Mouse (Mus musculus): Measurements from ENCODE around the gene Trrap. TPM values are rescaled to one million over a fixed set of nuclear protein-coding genes. Genes with fewer than 3 reads are reported as not detected.
A peak's percentile ranks its signal among the peaks of the same experiment; 100 is the strongest.

Gene Trrap
- polyA plus RNA-seq, 1 experiment from 2014 or later: 45.9 TPM

- no peak overlapping the region for H3K4me2 ChIP-seq (replicated peaks)
- 84% methylated on average over 5 of the region's 5 CpGs for WGBS
- no peak for ATAC-seq
Observed at GRCm38 (mm10) chr5:144853931-144854330, 86.4 kb downstream of the Trrap start.

GRCm38 (mm10) chr5:144855936-144856335 lies 88.4 kb downstream of the Trrap start:
- ATAC-seq: no peak

More at GRCm38 (mm10) chr5:144853931-144854330, 86.4 kb downstream of the Trrap start:
- Histone ChIP-seq H3K9ac (no peak overlapping the region), H3K27ac (no peak overlapping the region), H3K36me3 (peaks cover 50% of the 10 kb centered on the region), H3K27me3 (replicated peaks) (no peaks in the 10 kb centered on the region), H3K4me3 (replicated peaks) (no peak overlapping the region), H3K9me3 (no peaks in the 10 kb centered on the region), H3K4me1 (replicated peaks) (no peaks in the 10 kb centered on the region)

GRCm38 (mm10) chr5:144858527-144858926 lies 91.0 kb downstream of the Trrap start:
- Histone ChIP-seq H3K4me1 (replicated peaks) (no peaks in the 10 kb centered on the region), H3K9me3 (peaks cover 6% of the 10 kb centered on the region; the same call in 1 of the 2 replicates), H3K4me2 (replicated peaks) (no peak overlapping the region), H3K9ac (no peak overlapping the region), H3K27me3 (replicated peaks) (no peaks in the 10 kb centered on the region), H3K4me3 (replicated peaks) (no peak overlapping the region), H3K27ac (no peak overlapping the region), H3K36me3 (peaks cover 46% of the 10 kb centered on the region)
- no peak for ATAC-seq
- WGBS: 95% methylated on average over 15 of the region's 15 CpGs

More at GRCm38 (mm10) chr5:144855936-144856335, 88.4 kb downstream of the Trrap start:
- no peaks in the 10 kb centered on the region for H3K27me3 ChIP-seq (replicated peaks)
- no peaks in the 10 kb centered on the region for H3K4me1 ChIP-seq (replicated peaks)
- H3K9me3 ChIP-seq: 0 out of 2 replicates have a peak, but pooled peaks cover 3% of the 10 kb centered on the region
- H3K4me2 ChIP-seq (replicated peaks): no peak overlapping the region
- no peak overlapping the region for H3K4me3 ChIP-seq (replicated peaks)
- peaks cover 61% of the 10 kb centered on the region for H3K36me3 ChIP-seq
- WGBS: 73% methylated on average over 6 of the region's 6 CpGs
- no peak overlapping the region for H3K9ac ChIP-seq
- no peak overlapping the region for H3K27ac ChIP-seq

GRCm38 (mm10) chr5:144859284-144859683 lies 91.8 kb downstream of the Trrap start:
- whole genome bisulfite sequencing: 88% methylated on average over 9 of the region's 9 CpGs
- peaks cover 39% of the 10 kb centered on the region for H3K36me3 ChIP-seq

GRCm38 (mm10) chr5:144860913-144861312 lies 93.4 kb downstream of the Trrap start:
- Histone ChIP-seq H3K27me3 (replicated peaks) (no peaks in the 10 kb centered on the region), H3K9me3 (peaks cover 6% of the 10 kb centered on the region; the same call in 1 of the 2 replicates), H3K27ac (no peak overlapping the region), H3K9ac (no peak overlapping the region), H3K4me3 (replicated peaks) (no peak overlapping the region), H3K4me1 (replicated peaks) (no peaks in the 10 kb centered on the region), H3K4me2 (replicated peaks) (no peak overlapping the region), H3K36me3 (peaks cover 37% of the 10 kb centered on the region)
- WGBS: 95% methylated on average over 8 of the region's 8 CpGs
- ATAC-seq: no peak

More at GRCm38 (mm10) chr5:144859284-144859683, 91.8 kb downstream of the Trrap start:
- Histone ChIP-seq H3K4me1 (replicated peaks) (no peaks in the 10 kb centered on the region), H3K4me3 (replicated peaks) (no peak overlapping the region), H3K4me2 (replicated peaks) (no peak overlapping the region), H3K9ac (no peak overlapping the region), H3K27ac (no peak overlapping the region), H3K27me3 (replicated peaks) (no peaks in the 10 kb centered on the region), H3K9me3 (peaks cover 6% of the 10 kb centered on the region; the same call in 1 of the 2 replicates)
- no peak for ATAC-seq

GRCm38 (mm10) chr5:144866923-144867322 lies 99.4 kb downstream of the Trrap start:
- 78% methylated on average over 8 of the region's 8 CpGs for WGBS
- no peaks in the 10 kb centered on the region for H3K36me3 ChIP-seq
- H3K4me3 ChIP-seq (replicated peaks): no peak overlapping the region
- no peak overlapping the region for H3K27ac ChIP-seq
- H3K4me1 ChIP-seq (replicated peaks): no peaks in the 10 kb centered on the region
- no peak overlapping the region for H3K9ac ChIP-seq
- no peaks in the 10 kb centered on the region for H3K27me3 ChIP-seq (replicated peaks)
- no peaks in the 10 kb centered on the region for H3K9me3 ChIP-seq
- no peak overlapping the region for H3K4me2 ChIP-seq (replicated peaks)
- ATAC-seq: no peak

- Histone ChIP-seq H3K4me2 (replicated peaks) (no peak overlapping the region), H3K4me3 (replicated peaks) (no peak overlapping the region), H3K27ac (no peak overlapping the region), H3K4me1 (replicated peaks) (no peaks in the 10 kb centered on the region), H3K36me3 (no peaks in the 10 kb centered on the region), H3K27me3 (replicated peaks) (no peaks in the 10 kb centered on the region), H3K9ac (no peak overlapping the region), H3K9me3 (no peaks in the 10 kb centered on the region)
- WGBS: 75% methylated on average over 7 of the region's 7 CpGs
- ATAC-seq: no peak
Observed at GRCm38 (mm10) chr5:144869466-144869865, 101.9 kb downstream of the Trrap start.

GRCm38 (mm10) chr5:144870782-144871181 lies 103.2 kb downstream of the Trrap start:
- no peak overlapping the region for H3K9ac ChIP-seq
- H3K36me3 ChIP-seq: no peaks in the 10 kb centered on the region
- no peak overlapping the region for H3K27ac ChIP-seq
- no peak overlapping the region for H3K4me2 ChIP-seq (replicated peaks)
- H3K4me3 ChIP-seq (replicated peaks): no peak overlapping the region
- no peaks in the 10 kb centered on the region for H3K27me3 ChIP-seq (replicated peaks)
- H3K9me3 ChIP-seq: no peaks in the 10 kb centered on the region
- no peak for ATAC-seq
- 71% methylated on average over 7 of the region's 7 CpGs for WGBS
- H3K4me1 ChIP-seq (replicated peaks): no peaks in the 10 kb centered on the region

GRCm38 (mm10) chr5:144871775-144872174 lies 104.2 kb downstream of the Trrap start:
- no peak overlapping the region for H3K9ac ChIP-seq
- H3K27ac ChIP-seq: no peak overlapping the region
- H3K4me1 ChIP-seq (replicated peaks): no peaks in the 10 kb centered on the region
- no peak overlapping the region for H3K4me3 ChIP-seq (replicated peaks)
- no peak for ATAC-seq
- WGBS: 94% methylated on average over 1 of the region's 1 CpGs
- H3K27me3 ChIP-seq (replicated peaks): no peaks in the 10 kb centered on the region
- no peak overlapping the region for H3K4me2 ChIP-seq (replicated peaks)
- no peaks in the 10 kb centered on the region; the same call in 1 of the 2 replicates for H3K36me3 ChIP-seq
- no peaks in the 10 kb centered on the region for H3K9me3 ChIP-seq

- Histone ChIP-seq H3K4me3 (replicated peaks) (no peak overlapping the region), H3K4me2 (replicated peaks) (no peak overlapping the region), H3K9me3 (no peaks in the 10 kb centered on the region), H3K27ac (no peak overlapping the region), H3K36me3 (no peaks in the 10 kb centered on the region; the same call in 1 of the 2 replicates), H3K9ac (no peak overlapping the region), H3K4me1 (replicated peaks) (no peaks in the 10 kb centered on the region), H3K27me3 (replicated peaks) (no peaks in the 10 kb centered on the region)
- WGBS: 74% methylated on average over 5 of the region's 5 CpGs
- ATAC-seq: no peak
Observed at GRCm38 (mm10) chr5:144872326-144872725, 104.8 kb downstream of the Trrap start.

- Histone ChIP-seq H3K9ac (no peak overlapping the region), H3K9me3 (no peaks in the 10 kb centered on the region), H3K4me1 (replicated peaks) (no peaks in the 10 kb centered on the region), H3K27ac (no peak overlapping the region), H3K36me3 (no peaks in the 10 kb centered on the region; the same call in 1 of the 2 replicates), H3K4me2 (replicated peaks) (no peak overlapping the region), H3K4me3 (replicated peaks) (no peak overlapping the region), H3K27me3 (replicated peaks) (no peaks in the 10 kb centered on the region)
- WGBS: 84% methylated on average over 3 of the region's 3 CpGs
- ATAC-seq: no peak
Observed at GRCm38 (mm10) chr5:144872867-144873266, 105.3 kb downstream of the Trrap start.

GRCm38 (mm10) chr5:144875227-144875626 lies 107.7 kb downstream of the Trrap start:
- Histone ChIP-seq H3K9me3 (no peaks in the 10 kb centered on the region), H3K4me2 (replicated peaks) (no peak overlapping the region), H3K27me3 (replicated peaks) (no peaks in the 10 kb centered on the region), H3K36me3 (no peaks in the 10 kb centered on the region; the same call in 1 of the 2 replicates), H3K27ac (no peak overlapping the region), H3K9ac (no peak overlapping the region), H3K4me1 (replicated peaks) (no peaks in the 10 kb centered on the region), H3K4me3 (replicated peaks) (no peak overlapping the region)
- peak; percentile 13; the same call in 1 of the 2 replicates for ATAC-seq
- WGBS: 89% methylated on average over 6 of the region's 6 CpGs

GRCm38 (mm10) chr5:144875892-144876291 lies 108.4 kb downstream of the Trrap start:
- no peaks in the 10 kb centered on the region for H3K4me1 ChIP-seq (replicated peaks)
- peak; percentile 62 for ATAC-seq
- no peak overlapping the region for H3K4me2 ChIP-seq (replicated peaks)
- no peak overlapping the region for H3K4me3 ChIP-seq (replicated peaks)
- no peaks in the 10 kb centered on the region for H3K27me3 ChIP-seq (replicated peaks)
- no peaks in the 10 kb centered on the region; the same call in none of the 2 replicates for H3K36me3 ChIP-seq
- H3K27ac ChIP-seq: no peak overlapping the region
- WGBS: 15% methylated on average over 13 of the region's 13 CpGs
- H3K9ac ChIP-seq: no peak overlapping the region
- H3K9me3 ChIP-seq: no peaks in the 10 kb centered on the region
